Mouse (Mus musculus) testis, postnatal 10 days (tissue): Measurements from ENCODE around the gene Cpt1a.

Source experiments
- DNase-seq: peaks from one replicate; pipeline ENCODE4 v3.0.0; 2021; ENCODE audit warnings: low spot score

The Cpt1a gene

DNA sequence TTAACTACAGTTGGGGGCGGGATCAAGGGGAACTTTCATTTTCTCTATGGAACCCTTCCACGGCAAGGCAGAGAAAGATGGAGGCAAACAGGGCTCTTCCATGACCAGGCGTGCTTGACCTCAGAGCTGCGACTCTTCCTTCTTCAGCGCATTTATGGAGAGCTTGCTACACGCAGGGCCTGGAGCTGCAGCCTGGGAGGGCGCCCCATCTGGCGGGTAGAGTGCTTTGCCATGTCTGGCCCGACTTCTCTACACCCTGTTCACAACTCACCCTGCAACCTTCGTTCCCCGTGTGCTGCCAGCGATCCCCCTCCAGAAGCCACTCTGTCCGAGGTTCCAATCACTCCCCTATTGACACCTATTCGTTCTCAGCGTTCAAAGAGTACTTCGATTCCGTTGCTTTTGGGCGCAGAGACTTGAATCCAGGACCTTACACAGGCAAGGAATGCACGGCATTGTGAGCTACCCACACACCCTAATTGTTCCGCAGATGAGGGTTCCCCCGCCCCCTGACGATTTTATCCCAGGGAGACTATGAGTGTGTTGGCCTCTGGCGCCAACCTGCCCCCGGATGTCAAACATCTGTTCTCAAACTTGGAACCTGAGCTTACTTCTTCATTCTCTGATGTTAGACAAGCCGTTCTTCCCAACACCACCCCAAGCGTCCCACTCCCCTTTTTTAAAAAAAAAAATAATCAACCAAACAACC lies at the start of gene Cpt1a:
TSS of gene Cpt1a (plus strand) at position 74 of the 709 bp plus-strand sequence.
- DNase-seq: peak; percentile 78

DNA sequence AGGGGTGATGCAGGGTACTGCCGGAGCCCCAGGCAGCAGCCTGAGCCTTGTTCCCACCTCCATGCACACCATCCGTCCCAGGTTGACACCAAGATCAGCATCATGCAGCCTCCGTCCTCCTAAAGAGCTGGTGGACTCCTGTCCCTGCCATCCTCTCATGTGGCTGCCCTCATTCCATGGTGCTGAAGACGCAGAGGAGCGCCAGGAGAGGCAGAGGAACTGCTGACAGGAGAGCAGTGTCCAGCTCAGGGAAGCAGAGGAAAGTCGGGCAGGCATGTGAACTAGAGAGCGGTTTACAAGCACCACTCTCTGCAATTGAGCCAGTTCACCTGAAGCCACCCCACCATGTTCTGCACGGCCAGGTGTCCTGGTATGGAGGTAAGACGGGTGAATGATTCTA lies 48.8 kb upstream of the Cpt1a start:
- DNase-seq: peak; percentile 33

DNA sequence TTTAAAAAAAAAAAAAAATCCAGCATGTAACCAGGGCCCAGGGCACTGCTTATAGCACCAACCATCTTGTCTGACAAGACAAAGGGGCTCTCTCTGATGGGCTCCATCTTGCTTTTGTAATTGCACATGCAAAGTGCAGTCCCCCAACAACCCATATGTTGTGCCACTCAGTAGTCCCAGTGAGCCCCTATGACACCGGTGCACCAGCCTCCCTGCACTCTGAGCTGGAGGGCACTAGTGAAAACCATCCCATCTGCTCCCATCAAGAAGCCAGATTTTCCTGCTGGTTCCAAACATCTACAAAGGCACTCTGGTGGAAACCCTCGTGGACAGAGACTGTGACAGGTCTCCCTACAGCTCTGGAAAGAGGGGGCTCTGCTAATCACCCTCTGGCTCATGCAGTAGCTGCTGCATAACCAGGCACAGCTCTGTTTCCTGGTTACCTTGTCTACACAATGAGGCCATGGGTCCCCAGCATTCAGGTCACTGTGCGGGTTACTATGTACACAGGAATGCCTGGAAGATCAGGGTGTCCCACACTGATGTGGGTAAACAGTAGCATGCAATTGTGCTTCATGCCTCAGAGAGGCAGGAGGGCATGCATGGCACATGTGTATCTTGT lies 46.3 kb upstream of the Cpt1a start:
- DNase-seq: peak; percentile 31

DNA sequence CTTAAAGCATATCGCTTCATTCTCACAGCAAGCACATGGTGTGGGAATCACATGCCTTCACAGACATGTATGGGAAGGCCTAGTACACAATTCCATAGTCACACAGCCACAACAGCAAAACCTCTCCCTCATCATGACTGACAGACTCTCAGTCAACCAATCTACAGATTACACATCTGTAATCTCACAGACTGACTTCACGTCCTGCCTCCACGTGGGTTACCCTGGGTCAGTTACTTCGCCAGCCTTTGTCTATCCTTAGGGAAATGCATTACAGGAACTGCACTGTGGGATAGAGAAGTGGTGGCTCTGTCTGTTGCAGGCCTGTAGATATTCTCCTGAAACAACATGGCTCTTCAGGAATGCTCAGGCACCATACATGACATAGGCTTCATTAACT lies 40.2 kb upstream of the Cpt1a start:
- DNase-seq: no peak

DNA sequence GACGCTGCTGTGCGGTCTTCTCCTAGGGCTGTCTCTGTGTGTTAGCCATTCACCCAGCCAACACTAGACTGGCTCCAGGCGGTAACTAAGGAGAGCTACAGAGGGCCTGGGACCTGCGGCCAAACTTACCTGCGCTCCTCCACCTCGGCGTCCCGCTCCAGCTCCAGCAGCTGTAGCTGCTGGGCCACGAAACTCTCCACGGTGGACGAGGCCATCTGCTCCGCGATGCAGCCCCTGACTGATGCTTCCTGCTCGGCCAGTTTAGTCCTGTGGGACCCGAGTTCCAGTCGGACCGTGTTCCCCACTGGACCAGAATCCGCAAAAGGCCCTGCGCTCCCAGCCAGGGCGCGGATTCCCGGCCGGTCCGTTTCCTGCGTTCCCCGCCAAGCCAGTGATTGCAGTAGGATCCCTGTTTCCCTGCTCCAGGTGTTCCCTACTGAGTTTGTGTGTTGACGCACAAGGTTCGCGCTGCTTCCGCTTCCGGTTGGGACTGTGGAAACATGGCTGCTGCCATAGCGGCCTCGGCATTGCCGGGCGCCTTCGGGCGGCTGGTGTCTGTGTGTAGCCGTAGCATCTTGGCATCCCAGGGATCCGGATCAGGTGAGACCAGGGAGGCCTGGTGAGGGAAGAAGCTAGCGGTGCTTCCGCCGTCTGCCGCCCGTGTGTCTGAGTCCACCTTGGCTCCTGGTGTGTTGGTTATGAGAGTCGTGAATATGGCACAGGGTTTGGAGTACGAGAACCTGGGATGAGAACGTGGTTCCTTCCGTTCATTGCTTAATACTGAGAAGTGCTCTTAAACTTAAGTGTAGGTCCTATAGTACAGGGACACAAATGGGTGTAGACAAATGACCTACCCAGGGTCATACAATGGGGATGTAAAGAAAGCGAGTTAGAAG lies 39.3 kb upstream of the Cpt1a start, which contains the start of the genes Mrpl21 and Ighmbp2:
TSS of gene Mrpl21 (plus strand) at position 330 of the 896 bp plus-strand sequence.
TSS of gene Ighmbp2 (minus strand) at position 446 of the 896 bp plus-strand sequence.
- peak; percentile 91 for DNase-seq

DNA sequence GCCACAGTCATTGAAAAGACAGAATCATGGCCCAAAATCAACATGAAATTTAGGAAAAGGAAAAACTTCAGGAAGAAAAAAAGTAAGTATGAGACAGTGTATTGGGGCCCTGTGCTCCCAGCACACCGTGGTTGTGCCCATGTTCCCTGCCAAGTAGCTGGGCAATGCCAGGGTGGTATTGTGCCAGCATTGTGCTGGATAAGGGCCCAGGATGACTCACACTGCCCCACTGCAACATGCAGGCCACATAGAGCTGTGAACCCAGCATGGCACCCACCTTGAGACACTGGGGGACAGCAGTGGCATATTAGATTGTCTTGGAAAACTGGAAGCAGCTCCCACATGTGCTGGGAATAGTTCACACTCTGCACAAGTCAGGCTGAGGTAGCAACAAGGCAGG lies 33.1 kb upstream of the Cpt1a start:
- DNase-seq: no peak

DNA sequence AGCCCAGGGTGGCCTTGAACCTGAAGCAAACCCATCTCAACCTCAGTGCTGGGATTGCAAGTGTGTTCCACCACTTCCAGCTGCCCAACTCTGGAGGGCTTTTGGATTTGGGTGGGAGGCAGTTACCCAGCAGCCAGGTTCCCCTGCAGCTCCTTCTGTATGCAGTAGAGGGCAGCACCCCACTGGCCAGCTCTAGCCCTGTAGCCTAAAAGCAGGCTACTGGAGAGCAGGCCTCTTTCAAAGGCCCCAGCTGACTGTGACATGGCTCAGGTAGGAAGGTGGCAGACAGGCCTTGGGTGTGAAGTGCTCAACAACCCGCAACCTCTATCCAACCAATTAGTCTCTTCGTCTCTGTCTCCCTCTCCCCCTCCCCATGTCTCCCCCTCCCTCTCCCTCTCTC lies 30.1 kb upstream of the Cpt1a start:
- peak; percentile 73 for DNase-seq

DNA sequence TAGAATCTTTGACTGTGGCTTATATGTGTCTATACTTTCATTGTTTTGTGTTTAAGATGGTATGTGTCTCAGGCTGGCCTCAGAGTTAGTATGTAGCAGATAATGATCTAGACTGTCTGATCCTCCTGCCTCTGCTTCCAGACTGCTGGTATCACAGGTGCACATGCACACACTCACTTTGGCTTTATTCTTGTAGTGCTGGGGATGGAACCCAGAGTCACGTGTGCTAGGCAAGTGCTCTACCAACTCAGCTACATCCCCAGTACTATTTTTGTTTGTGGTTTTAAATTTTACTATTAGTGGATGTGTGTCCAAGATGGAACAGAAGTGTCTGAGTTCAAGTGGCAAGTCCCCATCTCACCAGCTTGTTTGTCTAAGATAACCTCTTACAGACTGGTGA lies 29.1 kb upstream of the Cpt1a start:
- DNase-seq: no peak

DNA sequence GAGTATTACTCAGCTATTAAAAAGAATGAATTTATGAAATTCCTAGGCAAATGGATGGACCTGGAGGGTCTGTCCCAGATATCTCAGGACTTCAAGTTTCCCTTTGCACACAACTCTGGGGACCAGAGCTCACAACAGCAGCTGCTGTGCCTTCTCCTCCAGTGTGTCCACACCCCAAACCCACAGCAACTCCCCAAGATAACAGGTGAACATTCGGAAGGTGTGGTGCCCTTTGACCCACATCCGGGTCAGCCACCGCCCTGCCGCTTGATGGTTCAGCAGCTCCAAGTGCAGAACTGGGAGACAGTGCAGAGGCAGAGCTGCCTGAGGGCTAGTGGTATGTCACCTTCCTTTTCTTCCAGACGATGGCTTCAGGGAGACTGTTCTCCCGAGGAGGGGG lies 26.9 kb upstream of the Cpt1a start:
- DNase-seq: no peak

DNA sequence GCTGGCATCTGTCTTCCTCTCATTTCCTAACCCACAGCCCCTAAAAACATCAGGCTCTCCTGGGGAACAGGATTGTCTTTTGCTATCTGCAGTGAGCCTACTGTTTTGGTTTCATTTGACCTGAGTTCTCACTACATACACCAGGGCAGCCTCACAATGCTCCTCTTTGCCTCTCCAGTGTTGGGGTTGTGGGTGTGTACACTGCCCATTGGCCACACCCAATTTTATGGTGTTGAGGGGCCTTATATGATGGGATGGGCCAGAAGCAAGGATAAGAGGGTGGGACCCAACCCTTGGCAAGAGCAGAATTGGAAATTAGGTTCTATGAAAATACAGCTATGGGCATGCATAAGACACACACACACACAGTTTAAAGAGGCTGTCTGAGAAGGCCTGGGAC lies 25.1 kb upstream of the Cpt1a start:
- no peak for DNase-seq

DNA sequence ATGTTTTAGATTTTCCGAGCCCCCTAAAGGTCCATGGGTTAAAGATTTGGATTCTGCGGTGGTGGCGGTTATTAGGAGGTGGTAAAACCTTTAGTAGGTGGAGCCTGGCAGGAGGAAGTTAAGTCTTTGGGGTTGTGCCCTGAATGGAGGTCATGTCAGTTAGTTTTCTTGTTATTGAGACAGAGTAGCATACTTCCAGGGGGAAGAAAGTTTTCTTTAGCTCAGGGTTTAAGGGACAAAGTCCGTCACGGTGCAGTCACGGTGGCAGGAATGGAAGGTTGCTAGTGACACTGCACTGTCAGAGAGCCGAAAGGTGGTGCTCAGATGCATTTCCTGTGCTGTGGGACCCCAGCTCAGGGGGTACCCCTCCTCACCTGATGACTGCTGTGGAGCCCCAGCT lies 24.4 kb upstream of the Cpt1a start:
- no peak for DNase-seq

DNA sequence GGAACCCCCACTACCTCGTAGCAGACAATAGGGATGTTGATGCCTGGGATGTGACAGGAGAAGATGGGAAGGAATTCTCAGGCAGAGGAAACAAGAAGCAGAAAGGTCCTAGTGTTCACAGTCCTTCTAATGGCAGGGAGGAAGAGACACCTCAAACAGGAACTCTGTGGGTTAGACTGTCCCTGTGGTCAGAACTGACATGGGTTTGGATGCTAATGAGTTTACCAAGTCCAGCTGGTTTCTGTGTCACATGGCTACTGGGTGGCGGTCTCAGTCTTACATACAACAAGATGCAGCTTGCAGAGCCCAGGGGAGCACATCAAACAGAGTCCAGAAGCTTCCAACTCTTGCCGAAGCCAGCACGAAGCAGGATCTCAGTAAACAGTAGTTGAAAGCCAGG lies 18.1 kb upstream of the Cpt1a start:
- DNase-seq: no peak

DNA sequence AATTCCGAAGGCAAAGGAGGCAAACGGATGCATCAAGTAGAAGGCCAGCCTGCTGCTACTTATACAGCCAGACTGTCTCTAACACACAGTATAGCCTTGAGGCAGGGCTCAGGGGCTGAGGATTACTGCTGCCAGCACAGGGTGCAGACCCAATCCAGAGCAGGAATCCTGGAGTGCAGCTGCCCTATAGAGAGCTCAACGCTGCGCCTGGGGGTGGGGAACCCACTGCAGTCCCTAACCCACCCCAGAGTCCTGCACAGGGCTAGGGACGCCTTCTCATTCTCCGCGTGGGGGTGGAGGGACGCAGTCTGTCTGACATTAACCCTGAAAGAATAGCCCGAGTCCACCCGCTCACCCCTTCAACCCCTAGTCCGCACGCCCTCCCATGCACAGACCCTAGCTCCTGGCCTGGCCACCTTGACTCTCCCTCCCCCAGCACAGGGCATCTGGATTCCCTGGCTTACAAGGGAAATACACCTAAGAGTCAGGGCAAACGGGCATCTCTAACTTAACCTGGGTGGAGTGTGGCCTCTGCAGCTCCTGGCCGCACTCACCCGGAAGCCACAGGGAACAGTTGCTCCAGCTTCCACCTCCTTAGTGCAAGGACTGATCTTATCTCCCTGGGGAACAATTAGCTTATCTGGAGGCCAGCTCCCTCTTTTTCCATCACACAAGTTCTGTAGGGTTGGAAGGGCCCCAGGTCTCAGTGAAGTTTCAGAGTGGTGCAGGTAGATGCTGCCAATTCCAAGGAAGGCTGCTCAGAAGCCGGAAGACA lies 14.8 kb upstream of the Cpt1a start:
- DNase-seq: no peak

DNA sequence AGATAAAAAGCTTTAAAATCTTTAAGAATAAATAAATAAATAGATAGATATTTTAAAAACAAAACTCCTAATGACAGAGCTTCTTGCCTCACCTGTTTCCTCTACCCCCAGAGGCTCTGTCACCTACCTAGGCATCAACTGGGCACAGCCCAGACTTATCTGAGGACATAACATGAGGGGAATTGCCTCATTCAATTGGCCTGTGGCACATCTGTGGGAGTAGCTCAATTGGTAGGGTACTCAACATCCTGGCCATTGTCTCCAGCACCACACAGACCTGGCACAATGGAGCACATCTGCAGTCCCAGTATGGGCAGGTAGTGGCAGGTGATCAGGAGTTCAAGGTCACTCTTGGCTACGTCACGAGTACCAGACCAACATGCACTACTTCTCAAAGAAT lies 2.8 kb upstream of the Cpt1a start:
- no peak for DNase-seq

DNA sequence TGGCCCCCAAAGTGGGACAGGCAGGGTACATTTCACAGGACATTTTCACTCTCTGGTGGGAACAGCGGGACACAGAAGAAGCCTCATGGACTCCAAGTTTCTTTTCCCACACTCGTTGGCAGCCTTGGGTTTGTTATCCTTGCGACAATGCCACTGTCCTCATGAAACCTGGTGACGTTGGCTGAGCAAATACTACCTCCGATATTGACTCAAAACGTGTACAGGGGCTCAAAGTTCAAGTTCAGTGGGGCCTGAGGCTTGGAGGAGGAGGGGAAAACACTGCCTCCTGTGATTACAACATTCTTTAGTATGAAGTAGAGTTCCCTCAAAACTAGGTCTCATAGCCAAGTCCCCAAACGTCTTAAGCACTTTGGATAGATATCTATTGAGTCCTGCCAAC lies 2.0 kb upstream of the Cpt1a start:
- DNase-seq: no peak

DNA sequence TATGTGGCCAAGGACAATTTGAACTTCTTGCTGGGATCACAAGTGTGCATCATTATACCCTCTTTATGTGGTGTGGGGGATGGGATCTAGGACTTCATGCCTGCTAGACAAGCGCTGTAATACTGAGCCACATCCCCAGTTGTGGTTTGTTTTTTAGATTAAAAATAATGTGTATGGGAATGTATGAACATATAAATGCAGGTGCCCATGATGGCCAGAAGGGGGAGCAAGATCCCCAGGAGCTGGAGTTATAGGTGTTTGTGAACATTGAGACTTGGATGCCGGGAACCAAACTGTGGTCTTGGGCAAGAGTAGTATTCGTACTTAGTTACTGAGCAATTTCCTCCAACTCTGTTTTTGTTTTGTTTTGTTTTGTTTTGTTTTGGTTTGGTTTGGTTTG lies 1.3 kb upstream of the Cpt1a start:
- DNase-seq: no peak

DNA sequence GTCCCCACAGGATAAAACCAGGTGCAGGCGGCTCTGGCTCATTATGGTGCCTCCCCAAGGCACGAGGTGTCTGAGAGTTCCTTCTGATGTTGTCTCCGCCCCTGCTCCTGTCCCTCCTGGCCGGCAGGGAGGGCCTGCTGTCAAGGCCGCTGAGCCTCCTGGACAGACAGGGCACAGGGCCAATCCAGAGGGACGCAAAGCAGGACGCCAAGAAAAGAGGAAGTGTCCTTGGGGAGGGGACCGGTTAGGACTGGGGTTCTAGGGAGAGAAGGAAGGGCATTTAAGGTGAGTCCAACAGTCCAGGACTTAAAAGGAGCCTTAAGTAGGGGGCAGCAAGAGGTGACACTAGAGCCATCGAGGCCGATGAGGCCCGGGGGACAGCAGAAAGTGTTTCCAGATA lies 517 bp upstream of the Cpt1a start:
- DNase-seq: peak; percentile 90

DNA sequence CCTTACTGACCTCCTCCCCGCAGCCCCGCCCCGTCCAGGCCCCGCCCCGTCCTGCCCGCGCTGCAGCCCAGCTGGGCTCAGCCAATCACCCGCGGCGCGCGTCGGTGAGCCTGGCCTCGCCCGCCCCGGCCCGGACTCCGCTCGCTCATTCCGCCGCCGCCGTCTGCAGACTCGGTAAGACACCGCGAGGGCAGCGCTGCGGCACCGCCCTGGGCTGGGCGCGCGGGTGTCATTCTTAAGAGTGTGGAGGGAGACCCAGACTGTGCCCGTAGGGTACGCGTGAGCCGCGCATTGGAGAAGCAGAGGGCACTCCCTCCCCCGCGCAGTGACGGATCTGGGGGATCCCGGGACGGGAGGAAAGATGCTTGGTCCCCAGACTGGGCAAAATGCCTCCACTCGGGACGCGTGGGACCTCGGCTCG lies 1.1 kb downstream of the Cpt1a start:
- peak; percentile 95 for DNase-seq

DNA sequence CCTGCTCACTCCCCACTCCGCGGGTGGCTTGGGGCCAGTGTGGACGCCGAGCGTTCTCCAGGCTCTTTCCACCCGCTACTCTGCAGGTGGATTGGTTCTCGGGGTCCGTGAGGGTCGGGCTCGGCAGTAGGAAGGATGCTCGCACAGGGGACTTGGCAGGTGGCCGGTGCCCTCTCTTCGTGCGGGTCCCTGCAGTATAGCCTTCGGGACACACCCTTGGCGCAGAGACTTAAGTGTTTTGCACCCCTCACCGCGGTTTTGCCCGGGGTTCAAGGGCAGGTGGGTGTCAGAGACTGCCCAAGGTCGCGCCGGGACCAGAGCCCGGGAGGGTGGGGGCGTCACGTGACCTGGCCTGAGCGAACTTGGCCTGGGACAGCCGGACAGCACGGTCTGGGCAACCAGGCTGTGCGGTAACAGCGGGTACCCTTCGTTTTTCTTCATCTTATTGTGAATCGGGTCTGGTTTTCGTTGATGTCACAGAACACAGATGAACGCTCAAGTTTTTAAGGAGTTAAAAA lies 1.7 kb downstream of the Cpt1a start:
- peak; percentile 90 for DNase-seq

DNA sequence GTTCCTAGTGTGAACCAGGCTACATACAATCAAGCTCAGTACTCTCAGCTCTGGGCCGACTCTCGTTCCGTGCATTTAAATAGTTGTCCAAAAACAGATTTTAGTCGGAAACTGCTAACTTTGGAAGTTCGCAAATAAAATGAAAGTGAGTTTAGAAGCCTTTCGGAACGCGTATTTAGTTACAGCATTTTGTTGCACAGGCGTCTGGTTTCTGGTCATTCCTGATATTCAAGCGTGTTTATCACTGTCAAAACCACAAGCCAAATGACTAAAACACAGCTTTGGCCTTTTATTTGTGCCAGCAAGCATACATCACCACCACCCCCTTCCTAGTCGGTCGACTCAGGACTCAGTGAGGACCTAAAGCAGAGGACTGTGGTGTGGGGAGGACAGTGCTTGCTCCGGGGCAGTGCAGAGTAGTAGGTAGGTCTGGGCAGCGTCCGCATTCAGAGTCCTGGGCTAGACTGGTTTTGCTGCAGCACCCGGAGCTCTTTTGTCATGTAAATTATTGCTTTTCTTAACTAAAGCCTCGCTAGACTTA lies 2.2 kb downstream of the Cpt1a start:
- no peak for DNase-seq

DNA sequence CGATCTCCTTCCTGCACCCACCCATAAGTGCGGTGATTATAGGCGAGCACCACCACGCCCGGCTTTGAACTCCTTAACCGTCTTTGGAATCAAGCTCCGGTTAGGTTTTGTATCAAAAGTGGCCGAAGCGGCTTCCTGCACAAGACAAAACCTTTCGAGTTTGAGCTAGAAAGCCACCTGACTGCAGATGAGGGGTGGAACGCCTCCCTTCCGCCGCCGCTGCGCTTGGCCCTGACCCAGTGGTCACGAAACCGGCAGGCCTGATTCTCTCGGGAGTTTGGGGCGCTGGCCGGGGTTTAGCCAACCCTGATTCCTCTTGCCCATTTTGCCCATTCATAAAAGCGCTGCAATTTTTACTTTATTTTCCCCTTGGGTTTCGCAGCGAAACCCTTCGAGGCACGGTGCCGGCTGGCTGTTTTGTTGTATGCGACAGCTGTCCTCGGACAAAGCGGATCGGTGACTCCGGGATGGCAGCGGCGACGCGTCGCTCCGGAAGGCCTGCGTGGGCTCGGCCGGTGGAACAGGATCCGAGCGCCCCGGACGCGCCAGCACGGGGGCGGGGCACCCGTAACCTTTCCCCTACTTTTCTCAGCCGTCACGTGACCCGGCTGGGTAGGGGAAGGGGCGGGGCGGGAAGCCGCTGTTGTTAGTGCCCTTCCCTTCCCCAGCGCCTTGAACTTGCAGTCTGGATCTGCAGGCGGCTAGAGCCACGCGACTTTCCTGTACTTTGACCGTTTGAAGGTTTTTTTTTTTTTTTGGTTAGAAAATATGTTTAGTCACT lies 3.0 kb downstream of the Cpt1a start:
- peak; percentile 97 for DNase-seq
